Mouse (Mus musculus) CH12.LX (cell line): ENCODE results near the gene P2ry14. TPM values are rescaled to one million over a fixed set of nuclear protein-coding genes. Genes with fewer than 3 reads are reported as not detected.

Source experiments
- DNase-seq: peaks from one replicate; pipeline ENCODE4 v3.0.0-alpha.2; 2013; ENCODE audit errors: extremely low read depth
- H3K27ac ChIP-seq: 2 replicates; pipeline ENCODE4 v1.5.1; 2012; ENCODE audit warnings: low read depth, mild to moderate bottlenecking, control low read depth, moderate library complexity; ENCODE audit not compliant: insufficient read depth
- H3K27me3 ChIP-seq: replicated peaks from 2 replicates; pipeline ENCODE3; 2012; ENCODE audit warnings: inconsistent platforms
- H3K36me3 ChIP-seq, 2 experiments: replicated peaks in 1 of 2; 2 replicates each; pipeline versions ENCODE3 to v1.6.1; 2012; ENCODE audit warnings: inconsistent platforms in 1 of 2, low read length in 1 of 2, mild to moderate bottlenecking in 1 of 2, mixed read lengths in 1 of 2, moderate library complexity in 1 of 2; ENCODE audit not compliant: control insufficient read depth in 1 of 2, insufficient read depth in 1 of 2
- H3K4me1 ChIP-seq, 2 experiments: 2 replicates each; pipeline ENCODE4 v1.6.1; 2012; ENCODE audit warnings: inconsistent platforms in 1 of 2, moderate library complexity in 1 of 2; ENCODE audit not compliant: insufficient read depth in 2 of 2, control insufficient read depth in 1 of 2
- H3K4me2 ChIP-seq: 2 replicates; pipeline ENCODE4 v1.6.1; 2012; ENCODE audit warnings: low read depth, mild to moderate bottlenecking, control low read depth; ENCODE audit not compliant: poor library complexity, insufficient read depth, severe bottlenecking
- H3K4me3 ChIP-seq, 3 experiments: fragments of 150-350 bp in 1 of 3; sonication (generic) in 1 of 3; replicated peaks in 1 of 3; 2 replicates each; pipeline versions ENCODE3 to v1.5.1; 2011 to 2012; ENCODE audit warnings: low read depth in 2 of 3, low read length in 2 of 3, mild to moderate bottlenecking in 2 of 3, moderate library complexity in 2 of 3, control low read depth in 1 of 3, improper control_type of control experiment in 1 of 3, inconsistent platforms in 1 of 3, mixed read lengths in 1 of 3; ENCODE audit not compliant: poor library complexity in 1 of 3
- H3K79me2 ChIP-seq: replicated peaks from 2 replicates; pipeline ENCODE4 v1.6.1; 2012; ENCODE audit warnings: mild to moderate bottlenecking, moderate library complexity; ENCODE audit not compliant: control insufficient read depth, poor library complexity, insufficient read depth, severe bottlenecking; ENCODE audit errors: extremely low read depth
- H3K9ac ChIP-seq: 2 replicates; pipeline ENCODE4 v1.6.1; 2012; ENCODE audit warnings: low read depth, mild to moderate bottlenecking, control low read depth, moderate library complexity; ENCODE audit not compliant: insufficient read depth
- H3K9me3 ChIP-seq: replicated peaks from 2 replicates; pipeline ENCODE3; 2012; ENCODE audit warnings: low read length, inconsistent platforms, mixed read lengths
- BHLHE40 ChIP-seq: IDR thresholded peaks from 2 replicates; pipeline ENCODE4 v1.6.1; 2011; ENCODE audit warnings: mild to moderate bottlenecking, low read depth, low read length, improper control_type of control experiment
- CHD2 ChIP-seq: IDR thresholded peaks from 2 replicates; pipeline ENCODE4 v1.6.1; 2011; ENCODE audit warnings: low read length, improper control_type of control experiment
- CTCF ChIP-seq, 2 experiments: IDR thresholded peaks in 1 of 2; conservative IDR thresholded peaks in 1 of 2; 2 replicates each; pipeline ENCODE4 v1.5.1; 2011 to 2012; ENCODE audit warnings: low read depth in 2 of 2, low read length in 2 of 2, improper control_type of control experiment in 1 of 2, inconsistent platforms in 1 of 2, mild to moderate bottlenecking in 1 of 2, moderate library complexity in 1 of 2
- ELF1 ChIP-seq: IDR thresholded peaks from 2 replicates; pipeline ENCODE4 v1.6.1; 2014; ENCODE audit warnings: low read depth, mild to moderate bottlenecking, inconsistent platforms, low read length, improper control_type of control experiment
- EP300 ChIP-seq: IDR thresholded peaks from 2 replicates; pipeline ENCODE4 v1.6.1; 2011; ENCODE audit warnings: low read length, improper control_type of control experiment
- ETS1 ChIP-seq: conservative IDR thresholded peaks from 2 replicates; pipeline ENCODE4 v1.6.1; 2012; ENCODE audit warnings: low read depth, mild to moderate bottlenecking, inconsistent platforms, low read length, improper control_type of control experiment, moderate library complexity
- HCFC1 ChIP-seq: IDR thresholded peaks from 2 replicates; pipeline ENCODE4 v1.6.1; 2012; ENCODE audit warnings: low read depth, mild to moderate bottlenecking, inconsistent platforms, low read length, improper control_type of control experiment
- IRF4 ChIP-seq: IDR thresholded peaks from 2 replicates; pipeline ENCODE4 v1.6.1; 2014; ENCODE audit warnings: low read depth, mild to moderate bottlenecking, inconsistent platforms, low read length, improper control_type of control experiment
- JUN ChIP-seq: IDR thresholded peaks from 2 replicates; pipeline ENCODE4 v1.6.1; 2011; ENCODE audit warnings: low read depth, mild to moderate bottlenecking, low read length, improper control_type of control experiment, moderate library complexity; ENCODE audit not compliant: insufficient read depth
- JUND ChIP-seq: conservative IDR thresholded peaks from 2 replicates; pipeline ENCODE4 v1.6.1; 2011; ENCODE audit warnings: low read depth, low read length, improper control_type of control experiment
- KAT2A ChIP-seq: IDR thresholded peaks from 2 replicates; pipeline ENCODE4 v1.6.1; 2012; ENCODE audit warnings: low read length, improper control_type of control experiment, inconsistent platforms; ENCODE audit not compliant: insufficient replicate concordance
- MAFK ChIP-seq: IDR thresholded peaks from 2 replicates; pipeline ENCODE4 v1.6.1; 2011; ENCODE audit warnings: low read length, improper control_type of control experiment; ENCODE audit not compliant: insufficient replicate concordance
- MAX ChIP-seq: IDR thresholded peaks from 2 replicates; pipeline ENCODE4 v1.6.1; 2011; ENCODE audit warnings: low read length, improper control_type of control experiment
- MAZ ChIP-seq: IDR thresholded peaks from 2 replicates; pipeline ENCODE4 v1.6.1; 2012; ENCODE audit warnings: low read depth, mild to moderate bottlenecking, inconsistent platforms, low read length, improper control_type of control experiment, moderate library complexity
- MEF2A ChIP-seq: IDR thresholded peaks from 2 replicates; pipeline ENCODE4 v1.6.1; 2014; ENCODE audit warnings: low read depth, mild to moderate bottlenecking, inconsistent platforms, low read length, improper control_type of control experiment, borderline replicate concordance
- MXI1 ChIP-seq: IDR thresholded peaks from 2 replicates; pipeline ENCODE4 v1.6.1; 2011; ENCODE audit warnings: mild to moderate bottlenecking, low read depth, low read length, improper control_type of control experiment
- MYC ChIP-seq: IDR thresholded peaks from 2 replicates; pipeline ENCODE4 v1.6.1; 2011; ENCODE audit warnings: low read depth, mild to moderate bottlenecking, improper control_type of control experiment, low read length
- NRF1 ChIP-seq: IDR thresholded peaks from 2 replicates; pipeline ENCODE4 v1.6.1; 2014; ENCODE audit warnings: low read depth, mild to moderate bottlenecking, inconsistent platforms, low read length, improper control_type of control experiment, moderate library complexity
- POLR2A ChIP-seq: IDR thresholded peaks from 2 replicates; pipeline ENCODE4 v1.6.1; 2011; ENCODE audit warnings: low read depth, mild to moderate bottlenecking, improper control_type of control experiment, low read length
- POLR2AphosphoS2 ChIP-seq: IDR thresholded peaks from 2 replicates; pipeline ENCODE4 v1.6.1; 2011; ENCODE audit warnings: low read depth, low read length, improper control_type of control experiment
- RAD21 ChIP-seq: IDR thresholded peaks from 2 replicates; pipeline ENCODE4 v1.6.1; 2011; ENCODE audit warnings: low read depth, mild to moderate bottlenecking, low read length, improper control_type of control experiment, moderate library complexity
- RCOR1 ChIP-seq: conservative IDR thresholded peaks from 2 replicates; pipeline ENCODE4 v1.6.1; 2012; ENCODE audit warnings: low read depth, mild to moderate bottlenecking, inconsistent platforms, low read length, improper control_type of control experiment
- TBP ChIP-seq: conservative IDR thresholded peaks from 2 replicates; pipeline ENCODE4 v1.6.1; 2011; ENCODE audit warnings: low read depth, low read length, improper control_type of control experiment
- TCF12 ChIP-seq: IDR thresholded peaks from 2 replicates; pipeline ENCODE4 v1.6.1; 2014; ENCODE audit warnings: low read depth, mild to moderate bottlenecking, inconsistent platforms, low read length, improper control_type of control experiment
- UBTF ChIP-seq: IDR thresholded peaks from 2 replicates; pipeline ENCODE4 v1.6.1; 2012; ENCODE audit warnings: low read depth, mild to moderate bottlenecking, inconsistent platforms, low read length, improper control_type of control experiment, moderate library complexity
- USF2 ChIP-seq: conservative IDR thresholded peaks from 2 replicates; pipeline ENCODE4 v1.6.1; 2011; ENCODE audit warnings: low read depth, low read length, improper control_type of control experiment
- ZKSCAN1 ChIP-seq: IDR thresholded peaks from 2 replicates; pipeline ENCODE4 v1.6.1; 2012; ENCODE audit warnings: low read depth, inconsistent platforms, low read length, improper control_type of control experiment, borderline replicate concordance
- ZNF384 ChIP-seq: IDR thresholded peaks from 2 replicates; pipeline ENCODE4 v1.6.1; 2012; ENCODE audit warnings: low read depth, low read length, improper control_type of control experiment, inconsistent platforms
- dilution Hi-C: fragments of 300-500 bp; cut with MboI; formaldehyde crosslinking; loops from 2 replicates; pipeline ENCODE4 v1.14.3; 2020; ENCODE audit warnings: low sequenced_read_pairs; ENCODE audit not compliant: extremely low pct_unique_long_range_greater_than_20kb, extremely low pct_ligation_motif_present
- in situ Hi-C: fragments of 300-500 bp; cut with MboI; formaldehyde crosslinking; loops from 3 replicates; pipeline ENCODE4 v1.14.3; 2019; ENCODE audit warnings: low sequenced_read_pairs, low pct_ligation_motif_present, low pct_unique_long_range_greater_than_20kb, mixed read lengths
- polyA plus RNA-seq: library from polyadenylated mRNA; unstranded; fragments of >175 nt; gene quantifications from 2 replicates; pipeline ENCODE4 v1.2.1, GENCODE M21; 2012; ENCODE audit warnings: low read depth; ENCODE audit not compliant: insufficient read length
- total RNA-seq, 2 experiments: library from RNA; depleted of rRNA; stranded (reverse); fragments of 300-350 nt in 1 of 2; fragments of >200 nt in 1 of 2; gene quantifications; 2 replicates each; pipeline ENCODE4 v1.2.3; 2012 to 2014

P2ry14 gene
- total and polyA plus RNA-seq, 3 experiments, result 0.20 to 0.34 (median 0.24) TPM

DNA sequence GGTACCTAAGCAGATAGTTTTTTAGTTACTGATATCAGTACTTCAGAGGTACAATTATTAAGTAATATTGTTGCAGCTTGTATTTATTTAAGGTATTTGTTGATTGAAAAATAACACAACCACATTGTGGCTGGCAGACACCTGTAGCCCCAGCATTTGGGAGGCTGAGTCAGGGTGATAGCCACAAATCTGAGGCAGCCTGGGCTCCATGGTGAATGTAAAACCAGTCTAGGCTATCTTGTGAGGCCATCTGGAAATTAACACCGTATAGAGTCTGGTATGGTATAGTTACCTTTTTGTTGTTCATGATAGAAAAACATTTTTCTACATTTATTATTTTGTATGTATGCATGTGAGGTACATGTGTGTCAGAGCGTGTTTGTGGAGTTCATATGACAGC is 51.3 kb downstream of the P2ry14 start:
- Histone ChIP-seq H3K27me3 (no peaks in the 10 kb centered on the region), H3K4me1 (peaks cover 6 to 45% of the 10 kb centered on the region in 2 experiments; a peak in 3 of 4 replicates), H3K4me2 (no peak overlapping the region), H3K9ac (no peak overlapping the region), H3K36me3 (peaks cover 16 to 35% of the 10 kb centered on the region in 2 experiments), H3K9me3 (peaks cover 35% of the 10 kb centered on the region), H3K27ac (no peak overlapping the region), H3K4me3 (no peak overlapping the region), H3K79me2 (no peaks in the 10 kb centered on the region; the same call in 1 of the 2 replicates)
- no peak for DNase-seq
- dilution Hi-C loops (no loop called here), in situ Hi-C loops (no loop called here)
- no peak for TF ChIP-seq RAD21

DNA sequence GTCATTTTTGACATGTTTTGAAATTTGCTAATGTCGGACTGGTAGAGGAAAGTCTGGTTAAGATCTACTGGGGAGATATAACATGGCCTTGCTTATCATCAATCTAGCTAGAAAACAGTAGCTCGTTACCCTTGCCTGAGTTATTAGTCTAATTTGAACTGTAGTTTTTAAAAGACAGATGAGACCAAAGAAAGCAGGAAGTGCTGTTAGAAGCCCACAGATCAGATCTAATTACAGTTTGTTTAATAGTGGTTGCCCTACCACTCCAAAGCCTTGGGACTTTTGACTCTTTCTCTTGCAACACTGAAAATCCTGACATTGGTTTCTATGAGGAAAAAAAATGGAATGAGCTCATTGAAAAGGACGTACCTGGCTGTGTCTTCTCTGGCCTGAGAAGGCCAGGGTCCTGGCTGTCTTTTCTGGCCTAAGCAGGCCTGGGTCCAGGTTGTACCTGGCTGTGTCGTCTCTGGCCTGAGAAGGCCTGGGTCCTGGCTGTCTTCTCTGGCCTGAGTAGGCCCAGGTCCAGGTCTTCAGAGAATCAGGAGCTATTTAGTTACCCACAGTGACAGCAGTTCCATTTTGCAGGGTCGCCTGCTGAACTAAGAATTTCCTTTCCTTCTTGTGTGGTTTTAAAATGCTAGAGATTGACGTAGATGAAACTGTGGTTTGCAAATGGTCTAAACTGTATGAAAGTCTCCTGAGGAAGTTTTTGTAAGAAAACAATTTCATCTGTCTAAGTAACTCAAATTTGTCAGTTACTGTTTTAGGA is 52.0 kb downstream of the P2ry14 start, which contains the start of gene Gpr171:
Gene Gpr171, minus strand, starts transcription at position 604 of the 769 bp plus-strand sequence.
- H3K4me3 ChIP-seq, result peak within 1 kb of the TSS; percentile 54 to 59 (median 58)

More for the DNA sequence above, 52.0 kb downstream of the P2ry14 start, which contains the start of gene Gpr171:
- H3K9ac ChIP-seq, result peak within 1 kb of the TSS; percentile 98
- H3K79me2 ChIP-seq, result no peaks in the 10 kb centered on the region; the same call in 1 of the 2 replicates
- H3K9me3 ChIP-seq, result peaks cover 40% of the 10 kb centered on the region
- peak within 1 kb of the TSS; percentile 89 for H3K4me2 ChIP-seq
- peak within 1 kb of the TSS; percentile 87 for H3K27ac ChIP-seq
- DNase-seq, result peak; percentile 81
- TF ChIP-seq ETS1 (peak; percentile 94), JUN (peak; percentile 63), CHD2 (no peak), JUND (peak; percentile 82), HCFC1 (no peak; the same call in 1 of the 2 replicates), TBP (peak; percentile 88), ZKSCAN1 (no peak), RCOR1 (no peak), NRF1 (no peak), MYC (no peak), POLR2AphosphoS2 (no peak), IRF4 (peak; percentile 89), KAT2A (0 out of 2 replicates have a peak, but pooled peaks have one; percentile 43), USF2 (no peak), UBTF (no peak), ELF1 (peak; percentile 44; the same call in 1 of the 2 replicates), MAFK (peak; percentile 79), MAZ (no peak), ZNF384 (peak; percentile 50), MEF2A (peak; percentile 74), TCF12 (peak; percentile 73), MAX (no peak), CTCF (conservative IDR thresholded peaks at IDR 0.05 in 1 of 2, IDR thresholded peaks at IDR 0.05 in 1 of 2; ENCODE audit: low read depth in 2 of 2, low read length in 2 of 2) (no peak), EP300 (peak; percentile 94), POLR2A (peak; percentile 64), BHLHE40 (peak; percentile 92), MXI1 (no peak)
- dilution Hi-C loops, result no loop called here
- peaks cover 19 to 42% of the 10 kb centered on the region in 2 experiments for H3K36me3 ChIP-seq
- H3K4me1 ChIP-seq, result peaks cover 6 to 45% of the 10 kb centered on the region in 2 experiments; a peak in 3 of 4 replicates
- in situ Hi-C loops, result no loop called here
- no peaks in the 10 kb centered on the region for H3K27me3 ChIP-seq
